Mouse (Mus musculus) c-Kit-positive CD71-positive TER-119-negative erythroid progenitor cells, embryonic 14.5 days (primary cell): Measurements from ENCODE around the gene Hpse2.

Experiments used
- DNase-seq: peaks from one replicate; pipeline ENCODE4 v3.0.0-alpha.2; 2013; ENCODE audit warnings: low read depth

The Hpse2 gene

GRCm38 (mm10) chr19:42839621-42840294 lies 548.4 kb downstream of the Hpse2 start:
- no peak for DNase-seq

GRCm38 (mm10) chr19:42839118-42839517 lies 549.0 kb downstream of the Hpse2 start:
- no peak for DNase-seq

DNA sequence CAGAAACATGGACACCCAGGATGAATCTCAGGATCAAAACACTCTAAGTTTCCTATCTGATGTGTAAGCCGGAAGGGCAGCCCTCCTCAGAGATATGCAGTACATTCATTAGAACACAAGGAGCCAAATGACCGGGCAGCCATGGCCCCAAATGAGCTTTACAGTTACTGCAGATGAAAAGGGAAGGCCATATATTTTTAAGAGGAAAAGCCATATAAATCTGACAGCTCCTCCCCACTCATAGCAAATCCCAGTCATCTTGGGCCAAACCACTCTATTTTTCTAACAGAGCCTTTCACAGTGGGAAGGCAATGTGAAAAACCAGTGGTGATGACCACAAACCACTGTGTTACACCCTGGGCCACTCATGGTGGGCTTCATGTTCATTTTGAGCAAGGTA lies 549.9 kb downstream of the Hpse2 start:
- DNase-seq: no peak

DNA sequence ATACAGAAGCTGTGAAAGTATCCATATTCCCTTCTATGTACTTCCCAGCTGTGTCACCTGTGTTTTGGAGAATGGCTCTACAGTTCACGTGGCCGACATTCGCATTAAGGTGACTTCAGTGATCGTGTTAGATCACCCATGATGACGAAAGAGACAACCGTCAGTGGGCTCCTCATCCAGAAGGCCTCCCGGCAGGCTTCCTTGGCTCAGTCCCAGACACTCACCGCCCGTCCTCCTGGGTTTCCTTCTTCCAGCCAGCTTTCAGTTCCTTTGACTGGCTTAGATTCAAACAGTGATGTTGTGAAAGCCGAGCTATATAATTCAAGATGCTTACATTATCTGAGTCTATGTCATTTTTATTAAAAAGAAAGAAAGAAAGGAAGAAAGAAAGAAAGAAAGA lies 550.6 kb downstream of the Hpse2 start:
- no peak for DNase-seq

DNA sequence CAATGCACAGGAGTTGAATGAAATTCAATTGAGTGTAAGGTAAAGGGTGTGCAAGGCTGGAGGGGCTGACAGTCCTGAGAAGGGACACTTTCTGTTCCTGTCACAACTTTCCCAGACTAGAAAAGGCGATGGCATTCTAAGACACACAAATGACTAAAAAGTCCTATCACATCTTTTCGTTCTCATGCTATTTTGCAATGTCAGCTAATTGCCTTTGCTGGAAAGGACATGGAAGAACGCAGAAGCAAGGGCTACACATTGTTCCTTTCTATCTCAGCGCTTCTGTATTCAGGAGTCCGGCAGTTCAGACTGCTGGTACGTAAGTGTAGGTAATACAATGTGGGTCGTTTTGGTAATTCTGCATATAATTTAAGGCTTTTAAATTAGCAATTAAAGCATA lies 555.0 kb downstream of the Hpse2 start:
- no peak for DNase-seq

- no peak for DNase-seq
Measured at GRCm38 (mm10) chr19:42832251-42832650, 555.9 kb downstream of the Hpse2 start.

GRCm38 (mm10) chr19:42829196-42829595 lies 559.0 kb downstream of the Hpse2 start:
- DNase-seq: no peak

GRCm38 (mm10) chr19:42827843-42828242 lies 560.3 kb downstream of the Hpse2 start:
- no peak for DNase-seq

- DNase-seq: no peak
Measured at GRCm38 (mm10) chr19:42820109-42820508, 568.0 kb downstream of the Hpse2 start.

DNA sequence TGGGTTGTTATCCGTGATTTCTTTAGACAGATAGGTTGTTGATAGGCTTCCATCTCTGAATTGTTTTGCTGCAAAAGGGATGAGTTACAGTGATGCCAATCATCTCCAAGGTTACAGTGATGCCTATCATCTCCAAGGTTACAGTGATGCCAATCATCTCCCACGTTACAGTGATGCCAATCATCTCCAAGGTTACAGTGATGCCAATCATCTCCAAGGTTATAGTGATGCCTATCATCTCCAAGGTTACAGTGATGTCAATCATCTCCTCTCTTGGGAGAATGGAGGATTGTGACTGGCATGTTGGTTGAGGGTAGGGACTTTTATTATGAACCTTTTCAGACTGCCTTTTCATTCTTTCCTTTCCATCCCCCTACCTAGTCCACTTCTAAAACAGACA lies 570.4 kb downstream of the Hpse2 start:
- DNase-seq: no peak

GRCm38 (mm10) chr19:42816261-42816660 lies 571.9 kb downstream of the Hpse2 start:
- DNase-seq: no peak

GRCm38 (mm10) chr19:42810140-42810539 lies 578.0 kb downstream of the Hpse2 start:
- DNase-seq: no peak

GRCm38 (mm10) chr19:42809491-42809890 lies 578.7 kb downstream of the Hpse2 start:
- no peak for DNase-seq

DNA sequence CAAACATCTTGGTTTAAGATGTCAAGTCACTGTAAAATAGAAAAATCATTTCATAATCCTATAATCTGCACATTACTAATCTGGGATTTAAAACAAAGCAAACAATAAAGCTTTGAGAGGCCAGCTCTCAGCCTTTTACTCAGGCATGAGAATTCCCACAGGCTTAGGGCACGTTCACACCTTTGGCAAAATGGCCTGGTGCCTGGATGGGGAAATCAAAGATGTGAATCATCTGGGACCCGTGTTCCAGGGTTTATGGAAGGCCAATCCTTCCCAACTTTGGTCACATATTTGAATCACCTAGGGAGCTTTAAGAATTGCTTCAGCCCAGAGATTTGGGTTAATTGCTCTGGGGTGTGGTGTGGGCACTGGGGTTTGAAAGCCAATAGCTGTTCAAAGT lies 590.3 kb downstream of the Hpse2 start:
- DNase-seq: no peak

- DNase-seq: no peak
Measured at GRCm38 (mm10) chr19:42795801-42796200, 592.4 kb downstream of the Hpse2 start.

GRCm38 (mm10) chr19:42794914-42795613 lies 593.1 kb downstream of the Hpse2 start:
- peak; percentile 74 for DNase-seq

GRCm38 (mm10) chr19:42788311-42788710 lies 599.8 kb downstream of the Hpse2 start:
- DNase-seq: no peak

GRCm38 (mm10) chr19:42785562-42786220 lies 602.5 kb downstream of the Hpse2 start:
- no peak for DNase-seq

GRCm38 (mm10) chr19:42785129-42785528 lies 603.0 kb downstream of the Hpse2 start:
- no peak for DNase-seq

DNA sequence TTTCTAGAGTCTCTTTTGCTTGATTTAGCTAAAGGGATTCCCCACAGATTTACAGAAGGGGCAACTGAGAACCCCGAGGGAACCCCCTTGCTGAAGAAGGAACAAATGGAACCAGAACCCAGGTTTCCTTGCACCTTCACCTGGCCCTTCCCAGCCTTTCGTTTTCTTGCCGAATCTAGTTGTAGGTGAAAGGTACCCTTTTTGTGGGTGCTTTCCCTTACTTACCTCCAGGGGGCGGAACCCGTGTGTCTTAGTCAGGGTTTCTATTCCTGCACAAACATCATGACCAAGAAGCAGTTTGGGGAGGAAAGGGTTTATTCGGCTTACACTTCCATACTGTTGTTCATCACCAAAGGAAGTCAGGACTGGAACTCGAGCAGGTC lies 608.0 kb downstream of the Hpse2 start:
- DNase-seq: peak; percentile 13

- DNase-seq: peak; percentile 88
Measured at GRCm38 (mm10) chr19:42779531-42780155, 608.5 kb downstream of the Hpse2 start, which contains the start of gene Hps1. Gene Hps1 (minus strand): TSS chr19:42779978.

GRCm38 (mm10) chr19:42777801-42778200 lies 610.4 kb downstream of the Hpse2 start:
- peak; percentile 32 for DNase-seq

DNA sequence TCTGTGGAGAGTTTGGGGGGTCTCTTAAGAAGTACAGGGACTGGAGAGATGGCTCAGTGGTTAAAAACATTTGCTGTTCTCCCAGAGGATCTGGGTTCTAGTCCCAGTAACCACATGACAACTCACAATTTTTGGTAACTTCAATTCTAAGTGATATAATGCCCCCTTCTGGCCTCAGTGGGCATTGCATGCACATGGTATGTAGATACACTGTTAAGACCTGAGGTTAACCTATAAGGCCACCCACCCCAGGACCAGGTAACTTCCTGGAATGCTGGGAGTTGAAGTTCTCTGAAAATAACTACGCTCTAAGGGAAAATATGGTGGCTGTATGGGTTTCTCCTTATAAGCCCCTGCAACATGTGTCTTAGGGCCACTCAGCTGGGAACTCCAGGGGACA lies 611.3 kb downstream of the Hpse2 start:
- peak; percentile 54 for DNase-seq
